Comparison of ENCODE assay signal across 9 mouse cellular contexts in the genomic region with DNA sequence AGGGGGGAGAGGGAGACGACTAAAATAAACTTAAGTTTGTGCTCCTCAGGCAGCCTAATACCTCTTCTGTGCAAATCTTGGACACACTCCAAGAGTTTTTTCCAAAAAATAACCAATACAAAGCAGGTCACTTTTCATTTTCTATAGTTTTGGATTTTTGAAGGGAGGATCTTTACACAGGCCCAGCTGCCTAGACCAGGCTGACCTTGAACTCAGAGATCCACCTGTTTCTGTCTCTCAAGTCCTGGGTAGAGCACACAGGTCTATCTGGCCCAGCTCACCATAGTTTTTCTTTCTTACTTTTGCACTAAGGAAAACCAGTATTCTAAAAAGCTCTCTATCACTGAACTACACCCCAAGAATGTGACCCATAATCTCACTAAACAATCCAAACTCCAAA. TPM values are rescaled to one million over a fixed set of nuclear protein-coding genes. Genes with fewer than 3 reads are reported as not detected.
A peak's percentile ranks its signal among the peaks of the same experiment; 100 is the strongest.
DNase-seq lines count a peak whose midpoint lies in the region; ATAC-seq and TF ChIP-seq lines count a peak whose summit lies in the region.
"Had no signal": no experiment of that assay in that cellular context is flagged by ENCODE, and none has a peak within 500 bp of the region (broad histone marks: within the 10 kb centered on the region; RNA-seq: fewer than 3 reads in every experiment).

No protein-coding gene starts in this region.

- no peaks in the 10 kb centered on the region for H3K27me3 ChIP-seq in C2C12 (ENCODE audit: control insufficient read depth, insufficient read depth, insufficient read length)
- H3K27me3 ChIP-seq in forebrain, embryonic 16.5 days (replicated peaks; ENCODE audit: control insufficient read depth, insufficient read depth, low read length) = no peaks in the 10 kb centered on the region
- no peaks in the 10 kb centered on the region for H3K27me3 ChIP-seq in liver, embryonic 12.5 days (replicated peaks)

- H3K79me3 ChIP-seq in C2C12 (ENCODE audit: low read depth) = peaks cover 71% of the 10 kb centered on the region

- H3K79me2 ChIP-seq in C2C12 (ENCODE audit: control insufficient read depth, insufficient read depth) = peaks cover 73% of the 10 kb centered on the region

- H3K4me3 ChIP-seq in gastrocnemius, adult 2 months = peak overlapping the region; percentile 86
- H3K4me3 ChIP-seq in C2C12 (ENCODE audit: insufficient read depth, poor library complexity, severe bottlenecking) = peak overlapping the region; percentile 69
- no peak overlapping the region for H3K4me3 ChIP-seq in forebrain, embryonic 16.5 days (replicated peaks; ENCODE audit: low read length)
- peak overlapping the region; percentile 80 for H3K4me3 ChIP-seq in liver, embryonic 12.5 days

- no peak for DNase-seq in gastrocnemius, adult 2 months
- no peak for DNase-seq in gastrocnemius, postnatal 36 days
- no peak for DNase-seq in adrenal gland, postnatal 4 days (ENCODE audit: low spot score in 2 of 2)
- no peak for DNase-seq in adrenal gland, postnatal 14 days
- DNase-seq in gastrocnemius, adult 8-10 months (ENCODE audit: low spot score in 2 of 2) = no peak
- DNase-seq: adrenal gland, postnatal 25 days had no signal

- peak overlapping the region; percentile 97 for H3K27ac ChIP-seq in gastrocnemius, adult 2 months
- H3K27ac ChIP-seq in forebrain, embryonic 16.5 days (ENCODE audit: low read length) = no peak overlapping the region
- peak overlapping the region; percentile 93 for H3K27ac ChIP-seq in liver, embryonic 12.5 days

- no peaks in the 10 kb centered on the region for H3K9me3 ChIP-seq in forebrain, embryonic 16.5 days (ENCODE audit: control insufficient read depth, low read length)
- H3K9me3 ChIP-seq in liver, embryonic 12.5 days (replicated peaks) = no peaks in the 10 kb centered on the region

- H3K4me1 ChIP-seq in forebrain, embryonic 16.5 days (replicated peaks; ENCODE audit: control insufficient read depth, insufficient read depth, low read length) = peaks cover 32% of the 10 kb centered on the region
- peaks cover 67% of the 10 kb centered on the region for H3K4me1 ChIP-seq in liver, embryonic 12.5 days

- intact Hi-C loops in gastrocnemius, adult 2 months (cut with DNase I) = no loop called here
- intact Hi-C loops in gastrocnemius, postnatal 36 days (cut with DNase I) = no loop called here

- H3ac ChIP-seq in C2C12 (ENCODE audit: control insufficient read depth, insufficient read length, low read depth) = peak overlapping the region; percentile 29

- ATAC-seq in forebrain, embryonic 16.5 days = no peak
- ATAC-seq in liver, embryonic 12.5 days = no peak

- no peak overlapping the region for H3K9ac ChIP-seq in forebrain, embryonic 16.5 days (replicated peaks; ENCODE audit: low read depth, low read length)
- H3K9ac ChIP-seq in liver, embryonic 12.5 days = peak overlapping the region; percentile 88

- H3K36me3 ChIP-seq in C2C12 (ENCODE audit: control insufficient read depth, insufficient read depth) = peaks cover 20% of the 10 kb centered on the region
- no peaks in the 10 kb centered on the region for H3K36me3 ChIP-seq in forebrain, embryonic 16.5 days (ENCODE audit: control insufficient read depth, insufficient read depth)
- H3K36me3 ChIP-seq in liver, embryonic 12.5 days = peaks cover 53% of the 10 kb centered on the region

- peak overlapping the region; percentile 88; the same call in 1 of the 2 replicates for H3K4me2 ChIP-seq in forebrain, embryonic 16.5 days (ENCODE audit: low read length)
- H3K4me2 ChIP-seq in liver, embryonic 12.5 days = peak overlapping the region; percentile 90

- TF ChIP-seq CTCF in gastrocnemius, adult 2 months (IDR thresholded peaks at IDR 0.05) = no peak
- TF ChIP-seq CTCF in C2C12 (IDR thresholded peaks at IDR 0.05; ENCODE audit: control insufficient read depth, insufficient read depth, insufficient read length) = no peak

- 43% methylated on average over 1 of the region's 1 CpGs for WGBS in forebrain, embryonic 16.5 days
- WGBS in liver, embryonic 12.5 days (ENCODE audit: insufficient replicate concordance) = 32% methylated on average over 1 of the region's 1 CpGs

TF ChIP-seq in C2C12, 6 proteins besides CTCF, POLR2A, EP300 and RAD21:
- TF ChIP-seq MYOD1 (IDR thresholded peaks at IDR 0.05; ENCODE audit: control insufficient read depth, insufficient read length, low read depth) (no peak), USF1 (IDR thresholded peaks at IDR 0.05; ENCODE audit: low read depth) (no peak), FOSL1 (IDR thresholded peaks at IDR 0.05; ENCODE audit: insufficient read depth, low read length, poor library complexity, severe bottlenecking) (no peak), MAX (IDR thresholded peaks at IDR 0.05) (no peak), CEBPB (IDR thresholded peaks at IDR 0.05; ENCODE audit: low read depth) (no peak), MYOG (IDR thresholded peaks at IDR 0.05; ENCODE audit: control insufficient read depth, extremely low read depth, insufficient read length) (no peak)

RNA-seq across cellular contexts. Expression of a gene that starts 2.5 kb away (rescaled TPM):
- 100 to 1,000 TPM; 102 to 108 TPM for total RNA-seq in gastrocnemius, adult 2 months (2021)
- total RNA-seq in gastrocnemius, postnatal 36 days (2021) = 100 to 1,000 TPM in 1 of 2 experiments, 10 to 100 TPM in 1; 87.9 to 106 TPM
- polyA plus RNA-seq in C2C12 (2012; fragmentation: generic; extraction: Trizol) = 85.7 TPM
- polyA plus RNA-seq in forebrain, embryonic 16.5 days (2015; fragmentation: Nextera tagmentation; extraction: Ambion mirVana) = 172 and 187 TPM in 2 replicates
- 162 and 163 TPM in 2 replicates for polyA plus RNA-seq in liver, embryonic 12.5 days (2016; fragmentation: Nextera tagmentation; extraction: Ambion mirVana)
- total RNA-seq in adrenal gland, postnatal 4 days (2021) = 100 to 1,000 TPM; 319 to 332 TPM
- 190 and 212 TPM in 2 replicates for total RNA-seq in adrenal gland, postnatal 14 days (2021)
- total RNA-seq in gastrocnemius, adult 8-10 months (2022) = 100 to 1,000 TPM in 3 of 4 experiments, 10 to 100 TPM in 1; 95.8 to 107 (median 105) TPM

RNA-seq across cellular contexts. Expression of a gene that starts 36.7 kb away (rescaled TPM):
- 1 to 10 TPM in 1 of 2 experiments, under 1 TPM in 1; 0.97 to 1.2 TPM for total RNA-seq in gastrocnemius, adult 2 months (2021)
- total RNA-seq in gastrocnemius, postnatal 36 days (2021) = 1 to 10 TPM in 1 of 2 experiments, under 1 TPM in 1; 0.71 to 1.3 TPM
- 0.27 TPM for polyA plus RNA-seq in C2C12 (2012; fragmentation: generic; extraction: Trizol)
- polyA plus RNA-seq in forebrain, embryonic 16.5 days (2015; fragmentation: Nextera tagmentation; extraction: Ambion mirVana) = 0.87 and 1.2 TPM in 2 replicates
- 1.3 and 1.6 TPM in 2 replicates for polyA plus RNA-seq in liver, embryonic 12.5 days (2016; fragmentation: Nextera tagmentation; extraction: Ambion mirVana)
- 1 to 10 TPM; 4.2 to 4.3 TPM for total RNA-seq in adrenal gland, postnatal 4 days (2021)
- 3.7 and 4.8 TPM in 2 replicates for total RNA-seq in adrenal gland, postnatal 14 days (2021)
- total RNA-seq in gastrocnemius, adult 8-10 months (2022) = under 1 TPM; 0.46 to 0.86 (median 0.68) TPM

RNA-seq across cellular contexts. Expression of a gene that starts 52.5 kb away (rescaled TPM):
- total RNA-seq in gastrocnemius, adult 2 months (2021) = 1 to 10 TPM; 2.9 to 4.4 TPM
- total RNA-seq in gastrocnemius, postnatal 36 days (2021) = 1 to 10 TPM; 5.5 to 6.8 TPM
- 51.6 TPM for polyA plus RNA-seq in C2C12 (2012; fragmentation: generic; extraction: Trizol)
- polyA plus RNA-seq in forebrain, embryonic 16.5 days (2015; fragmentation: Nextera tagmentation; extraction: Ambion mirVana) = 10.1 and 10.2 TPM in 2 replicates
- polyA plus RNA-seq in liver, embryonic 12.5 days (2016; fragmentation: Nextera tagmentation; extraction: Ambion mirVana) = 19.3 and 19.5 TPM in 2 replicates
- 10 to 100 TPM; 67.2 to 69.6 TPM for total RNA-seq in adrenal gland, postnatal 4 days (2021)
- total RNA-seq in adrenal gland, postnatal 14 days (2021) = 27.6 and 32.3 TPM in 2 replicates
- total RNA-seq in gastrocnemius, adult 8-10 months (2022) = 1 to 10 TPM; 2.0 to 4.9 (median 2.6) TPM

RNA-seq across cellular contexts. Expression of a gene that starts 56.1 kb away (rescaled TPM):
- 100 to 1,000 TPM; 177 to 199 TPM for total RNA-seq in gastrocnemius, adult 2 months (2021)
- total RNA-seq in gastrocnemius, postnatal 36 days (2021) = 100 to 1,000 TPM; 165 to 207 TPM
- polyA plus RNA-seq in C2C12 (2012; fragmentation: generic; extraction: Trizol) = 130 TPM
- polyA plus RNA-seq in forebrain, embryonic 16.5 days (2015; fragmentation: Nextera tagmentation; extraction: Ambion mirVana) = 64.7 and 68.7 TPM in 2 replicates
- polyA plus RNA-seq in liver, embryonic 12.5 days (2016; fragmentation: Nextera tagmentation; extraction: Ambion mirVana) = 20.9 and 23.3 TPM in 2 replicates
- total RNA-seq in adrenal gland, postnatal 4 days (2021) = 10 to 100 TPM; 64.1 to 70.7 TPM
- 53.4 and 67.3 TPM in 2 replicates for total RNA-seq in adrenal gland, postnatal 14 days (2021)
- 100 to 1,000 TPM; 138 to 195 (median 173) TPM for total RNA-seq in gastrocnemius, adult 8-10 months (2022)
